Mouse (Mus musculus): ENCODE data around the gene Dmrtc2.
"Not testable (repeated sequence)": the region's sequence is repeated elsewhere in the genome, so short reads cannot be mapped to it uniquely, and the experiment has no call there.

GRCm38 (mm10) chr7:24895749-24896148, 25.9 kb downstream of the Dmrtc2 start:
- not testable (repeated sequence) for TF ChIP-seq EP300, CTCF (IDR thresholded peaks at IDR 0.05)
